Mouse (Mus musculus) liver, adult 2 months (tissue): Measurements from ENCODE around the gene Klf15.

ENCODE experiments used
- CTCF ChIP-seq: fragments of 200-500 bp; IDR thresholded peaks from 2 replicates; pipeline ENCODE4 v1.5.1; 2011; ENCODE audit warnings: low read depth, low read length, control low read depth
- POLR2A ChIP-seq: fragments of 200-500 bp; IDR thresholded peaks from 2 replicates; pipeline ENCODE4 v1.6.1; 2011; ENCODE audit warnings: low read length, control low read depth; ENCODE audit not compliant: insufficient read depth; ENCODE audit errors: extremely low read depth

DNA sequence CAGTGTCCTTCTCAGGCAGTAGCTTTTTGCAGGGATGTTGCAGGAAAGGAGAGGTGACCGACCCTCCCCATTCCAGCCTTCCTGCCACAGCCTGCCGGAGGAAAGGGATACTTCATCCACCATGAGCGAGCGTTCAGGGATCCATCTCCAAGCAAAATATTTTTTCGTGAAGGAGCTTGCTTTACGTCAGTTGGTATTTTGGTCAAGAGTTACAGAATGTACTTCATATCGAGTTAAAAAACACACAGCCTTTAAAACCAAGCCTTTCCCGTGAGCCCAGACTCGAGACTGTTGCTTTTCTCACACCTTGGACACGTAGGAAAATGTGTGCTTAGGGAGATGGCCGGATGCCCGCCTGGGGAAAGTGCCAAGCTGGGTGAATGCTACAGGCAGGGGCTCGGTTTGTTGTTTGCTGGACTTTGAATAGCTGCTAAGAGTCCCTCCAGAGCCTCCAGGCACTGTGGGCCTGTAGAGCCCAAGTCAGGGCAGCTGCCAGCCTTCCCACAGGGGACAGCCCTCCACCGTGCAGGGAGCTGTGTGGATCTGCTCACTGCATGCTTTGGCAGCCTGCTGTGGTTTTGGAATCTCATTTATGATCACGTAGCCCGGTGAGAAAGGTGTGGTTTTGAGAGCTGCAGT is 44.4 kb downstream of the Klf15 start:
- TF ChIP-seq CTCF (no peak), POLR2A (no peak)
